Mouse (Mus musculus): ENCODE measurements around the gene Myom1. TPM values are rescaled to one million over a fixed set of nuclear protein-coding genes. Genes with fewer than 3 reads are reported as not detected.
A peak's percentile ranks its signal among the peaks of the same experiment; 100 is the strongest.
"Not testable (repeated sequence)": the region's sequence is repeated elsewhere in the genome, so short reads cannot be mapped to it uniquely, and the experiment has no call there.

Myom1 gene
- 18.5 and 20.1 TPM in 2 replicates for polyA plus RNA-seq (2014; fragmentation: Nextera tagmentation; extraction: Ambion mirVana)

GRCm38 (mm10) chr17:71002081-71002743 is at the start of gene Myom1:
Gene Myom1, plus strand, starts transcription at chr17:71002633.
- under 1% methylated on average over 65 of the region's 65 CpGs for WGBS
- peaks cover 39% of the 10 kb centered on the region for H3K4me1 ChIP-seq (replicated peaks; ENCODE audit: control insufficient read depth, insufficient read depth, low read length)
- ATAC-seq (replicated peaks; ENCODE audit: low FRiP score, low TSS enrichment, low read depth), result peak; percentile 96
- H3K9me3 ChIP-seq (ENCODE audit: control insufficient read depth, low read length), result no peaks in the 10 kb centered on the region
- peaks cover 7% of the 10 kb centered on the region; the same call in 1 of the 2 replicates for H3K36me3 ChIP-seq (ENCODE audit: control insufficient read depth, insufficient read depth, low read length)
- DNase-seq (ENCODE audit: low spot score), result peak; percentile 96
- H3K4me2 ChIP-seq (ENCODE audit: low read length), result peak within 1 kb of the TSS; percentile 84
- H3K4me3 ChIP-seq (ENCODE audit: low read depth, low read length), result peak within 1 kb of the TSS; percentile 72
- peak within 1 kb of the TSS; percentile 98 for H3K9ac ChIP-seq (ENCODE audit: low read length)
- H3K27me3 ChIP-seq (replicated peaks; ENCODE audit: control insufficient read depth, insufficient read depth, low read length), result no peaks in the 10 kb centered on the region
- H3K27ac ChIP-seq (ENCODE audit: low read depth), result peak within 1 kb of the TSS; percentile 100

DNA sequence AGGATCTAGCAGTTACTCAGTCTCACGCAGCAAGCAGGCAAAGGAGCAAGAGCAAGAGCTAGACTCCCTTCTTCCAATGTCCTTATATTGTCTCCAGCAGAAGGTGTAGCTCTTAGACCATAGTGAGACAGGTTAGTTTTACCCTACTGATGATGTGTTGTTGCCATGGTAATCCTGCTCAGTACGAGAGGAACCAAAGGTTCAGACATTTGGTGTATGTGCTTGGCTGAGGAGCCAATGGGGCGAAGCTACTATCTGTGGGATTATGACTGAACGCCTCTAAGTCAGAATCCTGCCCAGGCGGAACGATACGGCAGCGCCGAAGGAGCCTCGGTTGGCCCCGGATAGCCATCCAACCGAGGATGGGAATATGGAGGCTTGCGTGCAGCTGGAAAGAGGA is 38.9 kb upstream of the Myom1 start:
- not testable (repeated sequence) for H3K27ac ChIP-seq (ENCODE audit: low read depth); H3K27me3 ChIP-seq (replicated peaks; ENCODE audit: control insufficient read depth, insufficient read depth, low read length); H3K4me2 ChIP-seq (ENCODE audit: low read length); H3K4me1 ChIP-seq (replicated peaks; ENCODE audit: control insufficient read depth, insufficient read depth, low read length); DNase-seq (ENCODE audit: low spot score); H3K4me3 ChIP-seq (ENCODE audit: low read depth, low read length); H3K9ac ChIP-seq (ENCODE audit: low read length); H3K9me3 ChIP-seq (ENCODE audit: control insufficient read depth, low read length); H3K36me3 ChIP-seq (ENCODE audit: control insufficient read depth, insufficient read depth, low read length)
- WGBS, result 84% methylated on average over 13 of the region's 13 CpGs
- ATAC-seq (replicated peaks; ENCODE audit: low FRiP score, low TSS enrichment, low read depth), result peak; percentile 100

DNA sequence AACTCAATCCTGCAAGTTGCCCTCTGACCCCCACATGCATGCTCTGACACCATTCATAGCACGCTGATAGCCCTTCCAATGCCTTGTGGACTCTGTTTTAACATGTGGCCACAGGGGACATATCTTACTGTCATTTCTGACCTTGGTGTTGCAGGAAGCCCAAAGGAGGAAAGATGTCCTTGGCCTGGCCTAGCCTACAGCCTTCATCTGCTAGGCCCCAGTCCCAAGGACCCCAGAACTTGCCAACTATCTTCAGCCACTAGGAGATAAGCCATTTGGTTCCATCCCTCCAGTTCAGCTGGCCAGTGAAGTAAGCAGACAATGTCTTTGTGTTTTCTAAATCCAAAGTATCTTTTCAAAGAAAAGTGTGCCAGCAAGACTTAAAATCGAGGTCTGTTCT is 37.2 kb upstream of the Myom1 start:
- Histone ChIP-seq H3K27ac (ENCODE audit: low read depth) (no peak overlapping the region), H3K36me3 (ENCODE audit: control insufficient read depth, insufficient read depth, low read length) (no peaks in the 10 kb centered on the region), H3K4me1 (replicated peaks; ENCODE audit: control insufficient read depth, insufficient read depth, low read length) (no peaks in the 10 kb centered on the region), H3K9me3 (ENCODE audit: control insufficient read depth, low read length) (no peaks in the 10 kb centered on the region), H3K27me3 (replicated peaks; ENCODE audit: control insufficient read depth, insufficient read depth, low read length) (no peaks in the 10 kb centered on the region), H3K9ac (ENCODE audit: low read length) (no peak overlapping the region), H3K4me3 (ENCODE audit: low read depth, low read length) (no peak overlapping the region), H3K4me2 (ENCODE audit: low read length) (no peak overlapping the region)
- ATAC-seq (replicated peaks; ENCODE audit: low FRiP score, low TSS enrichment, low read depth), result no peak
- 90% methylated on average over 2 of the region's 2 CpGs for WGBS
- no peak for DNase-seq (ENCODE audit: low spot score)

DNA sequence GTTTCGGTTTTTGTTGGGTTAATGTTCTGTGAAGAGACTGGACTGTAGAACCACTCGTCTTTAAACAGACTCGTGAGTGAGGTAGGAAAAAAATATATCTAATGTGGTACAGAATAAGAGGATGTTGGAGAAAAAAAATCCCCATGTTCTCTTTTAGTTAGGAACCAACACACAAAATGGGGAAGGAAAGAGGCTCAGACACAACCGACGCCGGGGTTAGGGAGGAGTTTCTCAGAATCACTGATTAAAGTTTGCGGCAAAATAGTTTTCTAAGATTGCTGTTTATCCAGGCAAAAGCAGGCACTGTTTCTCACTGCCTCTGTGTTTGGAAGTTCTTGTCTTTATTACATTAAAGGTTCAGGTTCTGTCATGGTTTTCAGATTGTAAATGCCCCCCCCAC is 36.3 kb upstream of the Myom1 start:
- no peak for ATAC-seq (replicated peaks; ENCODE audit: low FRiP score, low TSS enrichment, low read depth)
- 90% methylated on average over 7 of the region's 7 CpGs for WGBS
- H3K9ac ChIP-seq (ENCODE audit: low read length), result no peak overlapping the region

DNA sequence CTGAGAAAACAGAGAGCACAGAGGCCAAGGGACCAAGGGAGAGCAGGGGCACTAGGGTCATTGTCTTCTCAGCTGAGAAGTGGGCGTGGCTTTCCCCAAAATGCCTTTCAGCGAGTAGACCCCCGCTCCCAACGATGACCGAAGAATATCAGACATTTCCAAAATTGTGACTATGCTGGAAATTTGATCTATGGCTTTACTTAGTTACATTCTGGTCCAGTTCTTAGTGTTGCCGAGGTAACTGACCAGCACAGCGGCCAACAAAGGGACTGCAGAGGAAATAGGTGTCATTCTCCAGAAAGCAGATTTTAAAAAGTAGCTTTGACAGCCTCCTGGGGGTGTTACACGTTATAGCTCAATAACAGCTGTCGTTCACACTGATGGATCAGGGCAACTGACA is 35.2 kb upstream of the Myom1 start:
- H3K36me3 ChIP-seq (ENCODE audit: control insufficient read depth, insufficient read depth, low read length), result no peaks in the 10 kb centered on the region
- DNase-seq (ENCODE audit: low spot score) (no peak), ATAC-seq (replicated peaks; ENCODE audit: low FRiP score, low TSS enrichment, low read depth) (no peak)
- H3K4me3 ChIP-seq (ENCODE audit: low read depth, low read length), result no peak overlapping the region
- no peak overlapping the region for H3K4me2 ChIP-seq (ENCODE audit: low read length)
- H3K9me3 ChIP-seq (ENCODE audit: control insufficient read depth, low read length), result no peaks in the 10 kb centered on the region
- H3K27me3 ChIP-seq (replicated peaks; ENCODE audit: control insufficient read depth, insufficient read depth, low read length), result no peaks in the 10 kb centered on the region
- H3K9ac ChIP-seq (ENCODE audit: low read length), result no peak overlapping the region
- WGBS, result 49% methylated on average over 9 of the region's 9 CpGs
- no peak overlapping the region for H3K27ac ChIP-seq (ENCODE audit: low read depth)
- no peaks in the 10 kb centered on the region for H3K4me1 ChIP-seq (replicated peaks; ENCODE audit: control insufficient read depth, insufficient read depth, low read length)

More for the DNA sequence above, 36.3 kb upstream of the Myom1 start:
- Histone ChIP-seq H3K27me3 (replicated peaks; ENCODE audit: control insufficient read depth, insufficient read depth, low read length) (no peaks in the 10 kb centered on the region), H3K27ac (ENCODE audit: low read depth) (no peak overlapping the region), H3K4me3 (ENCODE audit: low read depth, low read length) (no peak overlapping the region), H3K4me1 (replicated peaks; ENCODE audit: control insufficient read depth, insufficient read depth, low read length) (no peaks in the 10 kb centered on the region), H3K4me2 (ENCODE audit: low read length) (no peak overlapping the region), H3K9me3 (ENCODE audit: control insufficient read depth, low read length) (no peaks in the 10 kb centered on the region), H3K36me3 (ENCODE audit: control insufficient read depth, insufficient read depth, low read length) (no peaks in the 10 kb centered on the region)
- DNase-seq (ENCODE audit: low spot score), result no peak

GRCm38 (mm10) chr17:70967646-70968045 is 34.8 kb upstream of the Myom1 start:
- Histone ChIP-seq H3K4me3 (ENCODE audit: low read depth, low read length) (no peak overlapping the region), H3K36me3 (ENCODE audit: control insufficient read depth, insufficient read depth, low read length) (no peaks in the 10 kb centered on the region), H3K4me2 (ENCODE audit: low read length) (no peak overlapping the region), H3K27me3 (replicated peaks; ENCODE audit: control insufficient read depth, insufficient read depth, low read length) (no peaks in the 10 kb centered on the region), H3K9me3 (ENCODE audit: control insufficient read depth, low read length) (no peaks in the 10 kb centered on the region), H3K27ac (ENCODE audit: low read depth) (no peak overlapping the region), H3K4me1 (replicated peaks; ENCODE audit: control insufficient read depth, insufficient read depth, low read length) (no peaks in the 10 kb centered on the region), H3K9ac (ENCODE audit: low read length) (no peak overlapping the region)
- ATAC-seq (replicated peaks; ENCODE audit: low FRiP score, low TSS enrichment, low read depth), result no peak
- WGBS, result 63% methylated on average over 12 of the region's 12 CpGs
- DNase-seq (ENCODE audit: low spot score), result no peak

DNA sequence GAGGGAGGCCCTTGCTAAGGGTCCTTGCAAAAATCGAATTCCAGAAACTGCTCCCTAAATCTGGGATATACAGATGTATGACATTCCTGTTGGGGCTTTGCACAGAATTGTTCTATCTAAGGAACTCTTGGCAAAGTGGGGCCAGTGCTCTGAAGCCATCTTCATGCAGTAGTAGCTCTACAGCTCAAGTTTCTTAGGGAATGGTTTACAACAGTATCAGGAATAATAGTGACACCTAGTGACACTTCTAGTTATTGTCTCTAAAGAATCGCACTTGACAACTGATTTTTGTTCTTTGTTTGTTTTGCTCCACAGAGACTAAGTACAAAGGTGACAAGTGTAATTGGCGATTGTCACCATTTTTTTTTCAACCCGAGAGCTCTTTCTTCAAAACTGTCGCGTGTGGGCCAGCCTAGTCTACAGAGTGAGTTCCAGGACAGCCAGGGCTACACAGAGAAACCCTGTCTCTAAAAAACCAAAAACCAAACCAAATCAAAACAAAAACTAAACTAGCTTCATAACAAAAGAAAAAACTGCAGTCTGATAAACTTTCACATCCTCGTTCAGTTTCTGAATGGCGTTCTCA is 33.7 kb upstream of the Myom1 start:
- Histone ChIP-seq H3K4me2 (ENCODE audit: low read length) (peak overlapping the region; percentile 1; the same call in 1 of the 2 replicates), H3K9me3 (ENCODE audit: control insufficient read depth, low read length) (no peaks in the 10 kb centered on the region), H3K4me1 (replicated peaks; ENCODE audit: control insufficient read depth, insufficient read depth, low read length) (no peaks in the 10 kb centered on the region), H3K27ac (ENCODE audit: low read depth) (no peak overlapping the region), H3K36me3 (ENCODE audit: control insufficient read depth, insufficient read depth, low read length) (peaks cover 5% of the 10 kb centered on the region), H3K27me3 (replicated peaks; ENCODE audit: control insufficient read depth, insufficient read depth, low read length) (no peaks in the 10 kb centered on the region), H3K4me3 (ENCODE audit: low read depth, low read length) (no peak overlapping the region), H3K9ac (ENCODE audit: low read length) (no peak overlapping the region)
- WGBS, result 25% methylated on average over 8 of the region's 8 CpGs
- no peak for DNase-seq (ENCODE audit: low spot score)
- peak; percentile 38; the same call in 1 of the 2 replicates for ATAC-seq (replicated peaks; ENCODE audit: low FRiP score, low TSS enrichment, low read depth)

GRCm38 (mm10) chr17:70971206-70971605 is 31.2 kb upstream of the Myom1 start:
- Histone ChIP-seq H3K4me3 (ENCODE audit: low read depth, low read length) (no peak overlapping the region), H3K27ac (ENCODE audit: low read depth) (no peak overlapping the region), H3K9me3 (ENCODE audit: control insufficient read depth, low read length) (no peaks in the 10 kb centered on the region), H3K36me3 (ENCODE audit: control insufficient read depth, insufficient read depth, low read length) (peaks cover 29% of the 10 kb centered on the region), H3K4me2 (ENCODE audit: low read length) (no peak overlapping the region), H3K4me1 (replicated peaks; ENCODE audit: control insufficient read depth, insufficient read depth, low read length) (no peaks in the 10 kb centered on the region), H3K27me3 (replicated peaks; ENCODE audit: control insufficient read depth, insufficient read depth, low read length) (no peaks in the 10 kb centered on the region), H3K9ac (ENCODE audit: low read length) (no peak overlapping the region)
- ATAC-seq (replicated peaks; ENCODE audit: low FRiP score, low TSS enrichment, low read depth), result no peak
- WGBS, result 67% methylated on average over 11 of the region's 11 CpGs
- no peak for DNase-seq (ENCODE audit: low spot score)

DNA sequence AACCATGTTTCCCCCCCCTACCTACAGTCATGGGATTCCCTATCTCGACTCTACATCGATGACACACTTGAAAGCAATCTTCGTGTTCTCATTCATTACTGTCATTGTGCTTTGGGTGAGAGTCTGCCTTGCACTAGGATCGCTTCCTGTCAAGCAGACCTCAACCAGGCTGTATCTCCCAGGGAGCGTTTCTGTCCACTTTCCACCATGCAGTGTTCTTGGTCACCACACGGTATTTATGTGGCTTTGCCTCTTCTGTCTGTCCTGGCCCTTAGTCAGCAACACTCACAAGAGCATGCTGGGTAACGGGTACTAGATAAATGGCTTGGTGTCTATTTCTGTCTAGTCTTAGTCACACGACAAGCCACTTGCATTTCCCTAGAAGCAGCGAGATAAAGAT is 29.0 kb upstream of the Myom1 start:
- Histone ChIP-seq H3K4me3 (ENCODE audit: low read depth, low read length) (no peak overlapping the region), H3K9me3 (ENCODE audit: control insufficient read depth, low read length) (no peaks in the 10 kb centered on the region), H3K4me1 (replicated peaks; ENCODE audit: control insufficient read depth, insufficient read depth, low read length) (no peaks in the 10 kb centered on the region), H3K27ac (ENCODE audit: low read depth) (no peak overlapping the region), H3K36me3 (ENCODE audit: control insufficient read depth, insufficient read depth, low read length) (peaks cover 36% of the 10 kb centered on the region), H3K9ac (ENCODE audit: low read length) (no peak overlapping the region), H3K27me3 (replicated peaks; ENCODE audit: control insufficient read depth, insufficient read depth, low read length) (no peaks in the 10 kb centered on the region), H3K4me2 (ENCODE audit: low read length) (no peak overlapping the region)
- no peak for DNase-seq (ENCODE audit: low spot score)
- ATAC-seq (replicated peaks; ENCODE audit: low FRiP score, low TSS enrichment, low read depth), result no peak
- 86% methylated on average over 9 of the region's 9 CpGs for WGBS
